Mouse (Mus musculus) retina, embryonic 14.5 days (tissue): ENCODE data around the gene Gm49358.

Experiments
- DNase-seq: peaks from one replicate; pipeline ENCODE4 v3.0.0-alpha.2; 2015; ENCODE audit warnings: low spot score

Gm49358 gene

DNA sequence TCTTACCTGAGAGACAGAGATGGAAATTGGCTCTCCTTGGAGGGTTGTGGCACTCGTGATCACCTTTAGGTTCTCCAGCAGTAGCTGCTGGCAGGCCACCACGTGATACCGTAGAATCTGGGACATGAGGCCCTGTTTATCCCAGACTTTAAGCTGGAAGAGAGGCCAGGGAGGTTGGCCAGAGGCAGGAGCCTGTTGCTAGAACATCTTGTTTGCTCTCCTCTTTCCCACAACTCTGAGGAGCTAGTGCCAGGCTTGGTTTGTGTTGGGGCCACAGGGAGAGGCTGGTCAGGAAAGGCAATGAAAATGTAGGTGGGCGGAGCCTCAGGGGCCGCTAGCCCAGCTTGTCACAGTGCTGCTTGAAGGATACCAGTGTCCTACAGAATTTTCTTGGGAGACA, 108.8 kb downstream of the Gm49358 start:
- peak; percentile 11 for DNase-seq

DNA sequence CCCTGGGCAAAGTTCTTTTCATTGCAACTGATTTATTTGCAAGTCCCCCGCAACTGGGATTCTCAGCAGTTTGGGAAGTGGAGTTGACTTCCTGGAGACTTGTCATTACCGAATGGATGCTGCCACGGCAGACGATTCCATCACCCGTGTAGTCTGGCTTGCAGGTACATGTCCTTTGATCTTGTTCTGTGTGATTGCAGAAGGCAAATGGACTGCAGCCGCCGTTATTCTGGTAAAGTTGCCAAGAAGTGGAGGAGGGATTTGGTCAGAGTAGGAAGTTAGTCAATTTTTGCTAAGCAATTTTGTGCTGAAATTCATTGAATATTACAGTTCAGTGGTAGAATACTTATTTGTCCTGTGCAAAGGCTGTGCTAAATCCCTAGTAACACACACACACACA, 114.9 kb downstream of the Gm49358 start:
- DNase-seq = no peak

DNA sequence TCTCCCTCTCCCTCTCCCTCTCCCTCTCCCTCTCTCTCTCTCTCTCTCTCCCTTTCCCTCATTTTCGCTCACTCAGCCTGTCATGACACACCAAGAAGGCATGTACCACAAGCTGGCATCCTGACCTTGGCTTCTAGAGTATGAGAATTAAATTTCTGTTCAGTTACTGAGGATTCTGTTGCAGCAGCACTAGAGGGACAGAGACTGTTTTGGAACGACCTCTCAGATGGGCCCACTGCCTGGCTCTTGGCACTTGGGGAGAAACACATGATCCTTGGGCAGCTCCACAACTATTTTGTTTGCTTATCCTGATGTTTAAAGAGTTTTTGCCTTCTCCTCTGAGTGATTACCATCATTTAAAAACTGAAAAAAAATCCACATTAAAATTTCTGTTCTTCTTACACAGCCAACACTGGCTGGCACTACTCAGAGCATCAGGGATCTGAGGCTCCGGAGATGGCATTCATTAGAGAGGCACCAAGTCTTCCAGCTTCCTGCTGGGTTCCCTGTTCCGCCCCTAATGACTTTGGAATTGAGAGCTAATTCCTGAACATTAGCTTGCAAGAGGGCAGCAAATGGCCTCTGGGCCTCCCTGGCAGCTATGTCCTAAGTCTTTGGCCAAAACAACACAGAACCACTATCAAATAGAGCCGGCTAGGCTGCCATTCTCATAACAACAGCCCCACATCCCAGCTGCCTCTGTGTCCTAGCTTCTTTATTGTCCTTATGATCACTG, 116.5 kb downstream of the Gm49358 start:
- no peak for DNase-seq

DNA sequence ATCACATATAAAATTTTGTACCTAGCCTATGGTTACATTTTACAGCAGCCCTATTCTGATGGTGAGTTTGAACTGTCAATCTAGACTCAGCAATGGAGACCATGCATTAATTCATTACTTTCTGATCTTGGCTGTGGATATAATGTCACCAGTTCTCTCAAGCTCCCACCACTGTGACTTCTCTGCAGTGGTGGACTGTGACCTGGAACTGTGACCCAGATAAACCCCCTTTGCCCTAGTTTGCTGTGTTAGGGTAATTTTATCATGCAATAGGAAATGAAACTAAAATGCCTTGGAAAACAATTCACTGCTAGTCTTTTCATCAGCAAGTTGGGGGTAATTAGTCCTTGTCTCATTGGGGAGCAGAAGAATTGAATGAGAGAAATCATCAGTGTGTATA, 117.7 kb downstream of the Gm49358 start:
- DNase-seq = no peak
